Mouse (Mus musculus) layer of hippocampus, adult 8-10 months (tissue): ENCODE results near the gene Mrpl33. TPM values are rescaled to one million over a fixed set of nuclear protein-coding genes. Genes with fewer than 3 reads are reported as not detected.
"Not testable (repeated sequence)": the region's sequence is repeated elsewhere in the genome, so short reads cannot be mapped to it uniquely, and the experiment has no call there.

Experiments used
- DNase-seq, 2 experiments: peaks; one replicate each; pipeline ENCODE4 v3.0.0; 2022; ENCODE audit warnings: low spot score in 2 of 2
- total RNA-seq, 4 experiments: library from RNA; stranded (reverse); gene quantifications; 2 replicates each; pipeline ENCODE4 v1.2.4; 2022

The Mrpl33 gene
- total RNA-seq, 4 experiments from 2014 or later = 87.4 to 102 (median 95.8) TPM

- no peak for DNase-seq
Observed at GRCm38 (mm10) chr5:31595868-31596267, 867 bp upstream of the Mrpl33 start.

- no peak for DNase-seq
Observed at GRCm38 (mm10) chr5:31597430-31597944, 752 bp downstream of the Mrpl33 start.

GRCm38 (mm10) chr5:31598121-31598520, 1.4 kb downstream of the Mrpl33 start:
- DNase-seq = no peak

- no peak for DNase-seq
Observed at GRCm38 (mm10) chr5:31598579-31598978, 1.8 kb downstream of the Mrpl33 start.

- DNase-seq = no peak
Observed at GRCm38 (mm10) chr5:31599161-31599560, 2.4 kb downstream of the Mrpl33 start.

GRCm38 (mm10) chr5:31601162-31601722, 4.5 kb downstream of the Mrpl33 start:
- DNase-seq = no peak

- DNase-seq = peak; percentile 29 to 30
Observed at GRCm38 (mm10) chr5:31602377-31602776, 5.6 kb downstream of the Mrpl33 start.

- no peak for DNase-seq
Observed at GRCm38 (mm10) chr5:31603766-31604165, 7.0 kb downstream of the Mrpl33 start.

GRCm38 (mm10) chr5:31606151-31606550, 9.4 kb downstream of the Mrpl33 start:
- DNase-seq = no peak

- no peak for DNase-seq
Observed at GRCm38 (mm10) chr5:31610376-31611086, 13.8 kb downstream of the Mrpl33 start.

GRCm38 (mm10) chr5:31611186-31611585, 14.5 kb downstream of the Mrpl33 start:
- no peak for DNase-seq

- peak; percentile 78 for DNase-seq
Observed at GRCm38 (mm10) chr5:31613852-31614286, 17.1 kb downstream of the Mrpl33 start.

GRCm38 (mm10) chr5:31614339-31615025, 17.7 kb downstream of the Mrpl33 start:
- no peak for DNase-seq

GRCm38 (mm10) chr5:31620326-31620725, 23.6 kb downstream of the Mrpl33 start:
- no peak for DNase-seq

GRCm38 (mm10) chr5:31627117-31627516, 30.4 kb downstream of the Mrpl33 start:
- DNase-seq = no peak

GRCm38 (mm10) chr5:31627562-31628526, 31.1 kb downstream of the Mrpl33 start:
- DNase-seq = no peak

- DNase-seq = no peak
Observed at GRCm38 (mm10) chr5:31628555-31628954, 31.8 kb downstream of the Mrpl33 start.

GRCm38 (mm10) chr5:31630064-31630463, 33.3 kb downstream of the Mrpl33 start:
- no peak for DNase-seq

GRCm38 (mm10) chr5:31631169-31631568, 34.4 kb downstream of the Mrpl33 start:
- not testable (repeated sequence) for DNase-seq

- DNase-seq = no peak
Observed at GRCm38 (mm10) chr5:31634161-31634560, 37.4 kb downstream of the Mrpl33 start.

- DNase-seq = no peak
Observed at GRCm38 (mm10) chr5:31634679-31635078, 37.9 kb downstream of the Mrpl33 start.
